Mouse (Mus musculus): ENCODE measurements around the gene Zc3h4. TPM values are rescaled to one million over a fixed set of nuclear protein-coding genes. Genes with fewer than 3 reads are reported as not detected.
A peak's percentile ranks its signal among the peaks of the same experiment; 100 is the strongest.

Gene Zc3h4
- total RNA-seq, 2 experiments from 2014 or later: 29.5 to 30.1 TPM

DNA sequence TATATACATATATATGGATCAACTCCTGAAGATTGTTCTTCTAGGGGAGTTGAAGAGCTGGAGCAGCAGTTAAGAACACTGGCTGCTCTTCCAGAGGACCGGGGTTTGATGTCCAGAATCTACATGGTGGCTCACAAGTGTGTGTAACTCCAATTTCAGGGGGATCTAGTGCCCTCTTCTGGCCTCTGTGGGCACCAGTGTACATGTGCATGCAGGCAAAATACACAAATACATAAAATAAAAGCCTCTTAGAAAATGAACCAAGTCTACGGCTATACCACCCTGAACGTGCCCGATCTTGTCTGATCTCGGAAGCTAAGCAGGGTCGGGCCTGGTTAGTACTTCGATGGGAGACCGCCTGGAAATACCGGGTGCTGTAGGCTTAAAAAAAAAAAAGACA is 70.8 kb downstream of the Zc3h4 start:
- intact Hi-C loops (cut with DNase I): no loop called here
- DNase-seq: no peak

DNA sequence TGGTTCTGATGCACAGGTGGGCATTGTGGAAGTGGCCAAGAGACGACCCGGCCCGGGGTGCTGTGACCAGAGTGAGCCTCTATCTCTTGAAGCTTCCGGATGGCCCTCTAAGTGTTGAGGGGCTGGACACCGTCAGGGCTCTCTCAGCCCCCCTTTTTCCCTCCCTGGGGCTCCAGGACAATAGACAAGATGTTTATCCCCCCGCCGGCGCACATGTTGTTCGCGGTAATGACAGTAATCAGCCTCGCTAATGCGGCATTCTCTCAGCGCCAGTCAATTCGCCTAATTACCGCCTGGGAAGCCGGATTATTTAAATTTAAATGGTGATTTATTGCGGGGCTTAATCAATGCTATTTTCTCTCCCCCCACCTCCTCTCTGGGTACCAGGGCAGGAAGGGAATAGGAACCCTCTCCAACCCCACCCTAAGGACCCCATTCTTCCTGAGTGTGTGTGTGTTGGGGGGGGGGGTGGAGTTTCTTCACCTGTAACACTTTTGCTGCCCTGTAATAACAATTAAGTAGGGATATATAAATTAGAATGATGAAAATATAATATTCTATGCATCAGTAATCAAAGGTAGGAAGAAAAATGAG is 71.5 kb downstream of the Zc3h4 start:
- intact Hi-C loops (cut with DNase I): no loop called here
- DNase-seq: no peak

DNA sequence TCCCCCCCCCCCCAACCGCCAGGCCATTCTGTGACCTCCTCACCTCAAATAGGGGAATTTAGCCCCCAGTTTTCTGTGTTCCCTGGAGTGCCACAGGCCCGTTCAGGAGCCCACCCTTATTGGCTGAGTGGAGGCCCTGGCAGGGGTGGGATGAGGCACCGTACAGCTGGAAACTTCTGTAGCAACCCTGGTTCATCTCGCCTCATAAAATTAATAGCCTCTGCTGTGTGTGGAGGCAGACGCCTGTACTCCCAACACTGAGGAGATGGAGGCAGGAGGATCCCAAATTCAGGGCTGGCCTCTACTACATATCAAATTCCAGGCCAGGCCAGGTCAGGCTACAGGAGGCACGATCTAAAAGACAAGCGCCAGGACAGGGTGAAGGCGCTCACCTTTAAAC is 73.1 kb downstream of the Zc3h4 start:
- no peak for DNase-seq
- intact Hi-C loops (cut with DNase I): no loop called here

GRCm38 (mm10) chr7:16474445-16474844 is 73.7 kb downstream of the Zc3h4 start:
- DNase-seq: peak; percentile 24 to 31
- intact Hi-C loops (cut with DNase I): no loop called here

DNA sequence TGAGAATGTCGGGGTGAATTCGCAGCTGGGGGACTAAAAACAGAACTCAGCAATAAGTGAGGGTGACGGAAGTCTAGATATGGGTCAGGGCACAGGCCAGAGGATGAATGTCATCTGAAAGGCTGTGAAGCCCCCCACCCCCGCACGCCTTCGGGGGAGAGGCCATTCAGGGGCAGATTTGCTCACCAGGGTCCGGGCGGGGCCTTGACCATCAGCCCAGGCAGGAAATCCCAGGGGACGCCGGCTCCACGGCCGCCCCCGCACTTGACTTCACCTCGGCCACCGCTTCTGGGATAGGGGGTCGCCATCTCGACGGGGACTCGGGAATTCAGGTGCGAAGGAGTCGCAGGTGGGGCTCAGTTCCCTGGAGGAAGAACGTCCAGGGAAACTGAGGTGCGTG is 74.6 kb downstream of the Zc3h4 start:
- no peak for DNase-seq
- intact Hi-C loops (cut with DNase I): no loop called here

- intact Hi-C loops (cut with DNase I): no loop called here
- DNase-seq: no peak
Measured at GRCm38 (mm10) chr7:16475764-16476599, 75.3 kb downstream of the Zc3h4 start.

GRCm38 (mm10) chr7:16476600-16476989 is 75.9 kb downstream of the Zc3h4 start:
- intact Hi-C loops (cut with DNase I): no loop called here
- DNase-seq: peak in 1 of 2 experiments; percentile 38

GRCm38 (mm10) chr7:16477628-16478027 is 76.9 kb downstream of the Zc3h4 start, which contains the start of gene Npas1:
Gene Npas1, minus strand, starts transcription at chr7:16477728.
- DNase-seq: no peak
- intact Hi-C loops (cut with DNase I): no loop called here

Other genes with a start within 250 kb of the Zc3h4 start
- 1 to 10 TPM; 3.8 to 5.4 TPM for gene Meis3, start 225.8 kb upstream of the Zc3h4 start, total RNA-seq (2021)
- gene Dhx34, start 178.9 kb upstream of the Zc3h4 start, total RNA-seq (2021): 10 to 100 TPM in 1 of 2 experiments, 1 to 10 TPM in 1; 8.7 to 11.1 TPM
- gene C5ar2, start 156.8 kb upstream of the Zc3h4 start, total RNA-seq (2021): 1 to 10 TPM in 1 of 2 experiments, under 1 TPM in 1; 0.93 to 1.1 TPM
- gene C5ar1, start 141.4 kb upstream of the Zc3h4 start, total RNA-seq (2021): 1 to 10 TPM; 5.2 to 5.8 TPM
- 10 to 100 TPM; 14.6 to 14.9 TPM for gene Inafm1, start 127.3 kb upstream of the Zc3h4 start, total RNA-seq (2021)
- 10 to 100 TPM; 32.1 to 39.4 TPM for gene Ccdc9, start 114.1 kb upstream of the Zc3h4 start, total RNA-seq (2021)
- 1 to 10 TPM; 7.9 to 8.7 TPM for gene Bbc3, start 92.5 kb upstream of the Zc3h4 start, total RNA-seq (2021)
- 10 to 100 TPM; 41.8 to 47.6 TPM for gene Sae1, start 13.1 kb upstream of the Zc3h4 start, total RNA-seq (2021)
- 10 to 100 TPM; 85.0 to 86.8 TPM for gene Tmem160, start 51.9 kb downstream of the Zc3h4 start, total RNA-seq (2021)
- gene Npas1, start 76.8 kb downstream of the Zc3h4 start, total RNA-seq (2021): not detected
- gene Arhgap35, start 214.1 kb downstream of the Zc3h4 start, total RNA-seq (2021): 10 to 100 TPM; 42.8 to 44.1 TPM

Measured in heart, postnatal 14 days (tissue).